Mouse (Mus musculus) megakaryocyte, embryonic 14.5 days (primary cell): Measurements from ENCODE around the gene Prkaa2. TPM values are rescaled to one million over a fixed set of nuclear protein-coding genes. Genes with fewer than 3 reads are reported as not detected.

Source experiments
- H3K27me3 ChIP-seq: replicated peaks from 2 replicates; pipeline ENCODE3; 2012; ENCODE audit warnings: inconsistent platforms
- H3K36me3 ChIP-seq: replicated peaks from 2 replicates; pipeline ENCODE3; 2012; ENCODE audit warnings: low read length, inconsistent platforms, mixed read lengths
- H3K4me1 ChIP-seq: 2 replicates; pipeline ENCODE4 v1.6.1; 2012; ENCODE audit warnings: inconsistent platforms
- H3K4me3 ChIP-seq: replicated peaks from 2 replicates; pipeline ENCODE3; 2012; ENCODE audit warnings: moderate library complexity, mild to moderate bottlenecking, inconsistent platforms
- H3K9me3 ChIP-seq: 2 replicates; pipeline ENCODE4 v1.6.1; 2012; ENCODE audit warnings: inconsistent platforms
- FLI1 ChIP-seq: IDR thresholded peaks from 2 replicates; pipeline ENCODE4 v1.6.1; 2012; ENCODE audit warnings: low read length, inconsistent platforms, mixed read lengths
- GATA1 ChIP-seq: IDR thresholded peaks from 3 replicates; pipeline ENCODE4 v1.6.1; 2012; ENCODE audit warnings: mixed read lengths, low read length, inconsistent platforms, borderline replicate concordance
- polyA plus RNA-seq: library from polyadenylated mRNA; stranded (reverse); fragments of >175 nt; gene quantifications from 2 replicates; pipeline ENCODE4 v1.2.3, GENCODE M21; 2012; ENCODE audit warnings: low replicate concordance; ENCODE audit not compliant: insufficient read depth

Prkaa2 gene
- polyA plus RNA-seq, 1 experiment, result 0.02 TPM

GRCm38 (mm10) chr4:105151911-105152690 is 42.4 kb upstream of the Prkaa2 start:
- no peak for TF ChIP-seq GATA1
- no peak for TF ChIP-seq FLI1
- Histone ChIP-seq H3K36me3 (no peaks in the 10 kb centered on the region), H3K9me3 (no peaks in the 10 kb centered on the region), H3K4me1 (peaks cover 4% of the 10 kb centered on the region; the same call in 1 of the 2 replicates), H3K4me3 (no peak overlapping the region), H3K27me3 (peaks cover 8% of the 10 kb centered on the region)

- H3K36me3 ChIP-seq, result no peaks in the 10 kb centered on the region
- peaks cover 4% of the 10 kb centered on the region; the same call in 1 of the 2 replicates for H3K4me1 ChIP-seq
- H3K9me3 ChIP-seq, result no peaks in the 10 kb centered on the region; the same call in 1 of the 2 replicates
- H3K4me3 ChIP-seq, result no peak overlapping the region
- peaks cover 2% of the 10 kb centered on the region for H3K27me3 ChIP-seq
- TF ChIP-seq FLI1 (no peak), GATA1 (no peak)
Observed at GRCm38 (mm10) chr4:105149492-105149891, 39.8 kb upstream of the Prkaa2 start.

DNA sequence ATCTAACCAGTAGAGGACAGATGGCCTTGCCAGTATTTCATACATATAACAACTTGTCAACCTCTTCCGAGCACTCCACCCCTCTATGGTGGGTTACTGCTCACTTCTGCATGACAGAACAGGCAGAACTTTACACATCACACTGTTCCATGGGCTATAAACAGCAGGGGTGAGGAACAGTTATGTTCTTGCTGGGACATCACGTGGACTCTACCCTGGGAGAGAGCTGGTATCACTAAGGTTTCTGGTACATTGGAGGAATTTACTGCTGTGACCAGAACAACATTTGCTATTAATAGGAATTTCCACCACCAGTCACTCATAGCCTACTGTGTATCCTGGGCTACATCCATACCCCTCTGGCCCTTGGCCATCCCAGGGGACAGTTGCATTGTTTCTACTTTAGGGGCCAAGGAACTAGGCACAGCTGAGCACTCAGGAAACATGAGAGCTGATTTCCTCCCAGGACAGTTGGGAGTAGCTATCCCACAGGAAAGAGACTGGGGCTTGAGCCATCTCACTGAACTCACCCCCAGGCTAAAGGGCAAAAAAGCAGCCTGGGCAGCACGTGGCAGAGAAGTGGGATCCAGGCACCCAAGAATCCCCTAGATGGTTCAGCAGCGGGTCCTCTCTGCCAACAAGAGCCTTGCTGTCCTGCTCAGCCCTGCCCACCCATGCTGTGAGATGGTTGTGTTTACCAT is 23.8 kb upstream of the Prkaa2 start:
- Histone ChIP-seq H3K27me3 (peaks cover 7% of the 10 kb centered on the region), H3K4me3 (no peak overlapping the region)
- no peak for TF ChIP-seq FLI1
- TF ChIP-seq GATA1, result no peak

DNA sequence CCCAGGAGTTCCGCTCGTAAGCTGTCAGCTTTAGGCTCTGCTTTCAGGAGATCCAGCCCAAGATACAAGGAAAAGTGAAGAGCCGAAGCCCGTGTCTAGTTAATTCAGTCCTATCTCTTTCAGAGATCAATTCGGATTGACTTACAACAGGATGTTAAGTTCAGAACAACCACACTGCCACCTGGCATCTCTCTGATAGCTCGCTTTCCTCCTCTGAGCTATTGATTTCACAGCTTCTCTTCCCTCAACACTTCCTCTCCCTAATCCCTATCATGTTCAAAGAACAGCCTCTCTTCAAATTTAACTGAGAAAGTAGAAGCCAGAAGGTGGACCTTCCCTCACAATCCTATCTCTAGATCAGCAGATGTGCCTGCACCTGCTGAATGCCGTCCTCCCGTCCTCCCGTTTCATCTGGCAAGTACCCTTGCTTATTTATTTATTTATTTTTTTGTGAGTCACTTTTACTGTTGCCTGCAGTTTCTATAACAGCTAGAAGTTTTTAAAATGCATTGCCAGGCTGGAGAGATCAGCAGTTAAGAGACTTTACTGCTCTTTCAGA is 22.1 kb upstream of the Prkaa2 start:
- Histone ChIP-seq H3K9me3 (peaks cover 5% of the 10 kb centered on the region), H3K4me1 (no peaks in the 10 kb centered on the region), H3K4me3 (no peak overlapping the region), H3K27me3 (peaks cover 9% of the 10 kb centered on the region), H3K36me3 (no peaks in the 10 kb centered on the region)
- TF ChIP-seq FLI1 (no peak), GATA1 (no peak)

More for the DNA sequence above, 23.8 kb upstream of the Prkaa2 start:
- H3K9me3 ChIP-seq, result no peaks in the 10 kb centered on the region
- H3K36me3 ChIP-seq, result no peaks in the 10 kb centered on the region
- no peaks in the 10 kb centered on the region for H3K4me1 ChIP-seq

- H3K36me3 ChIP-seq, result no peaks in the 10 kb centered on the region
- H3K4me3 ChIP-seq, result no peak overlapping the region
- peaks cover 7% of the 10 kb centered on the region for H3K27me3 ChIP-seq
- H3K4me1 ChIP-seq, result no peaks in the 10 kb centered on the region
- peaks cover 7% of the 10 kb centered on the region for H3K9me3 ChIP-seq
- TF ChIP-seq FLI1 (no peak), GATA1 (no peak)
Observed at GRCm38 (mm10) chr4:105129212-105129611, 19.5 kb upstream of the Prkaa2 start.

DNA sequence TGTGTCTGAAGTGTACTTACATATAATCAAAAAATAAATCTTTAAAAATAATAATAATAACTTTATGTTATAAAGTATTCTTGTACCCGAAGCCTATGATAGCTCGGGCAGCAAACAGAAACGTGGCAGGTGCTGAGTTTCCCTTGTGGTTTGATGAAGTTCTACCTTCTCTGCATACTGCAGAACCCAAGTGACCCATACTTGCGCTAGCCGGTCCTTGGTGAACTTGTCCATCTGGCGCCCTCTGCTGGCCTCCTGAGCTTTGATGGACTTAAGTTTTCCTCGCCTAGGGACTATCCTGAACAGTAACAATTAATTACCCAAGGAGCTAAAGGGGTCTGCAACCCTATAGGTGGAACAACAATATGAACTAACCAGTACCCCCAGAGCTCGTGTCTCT is 12.7 kb upstream of the Prkaa2 start:
- Histone ChIP-seq H3K4me1 (peaks cover 13% of the 10 kb centered on the region), H3K9me3 (peaks cover 7% of the 10 kb centered on the region), H3K27me3 (peaks cover 9% of the 10 kb centered on the region), H3K4me3 (no peak overlapping the region), H3K36me3 (no peaks in the 10 kb centered on the region)
- TF ChIP-seq GATA1, result no peak
- TF ChIP-seq FLI1, result no peak

DNA sequence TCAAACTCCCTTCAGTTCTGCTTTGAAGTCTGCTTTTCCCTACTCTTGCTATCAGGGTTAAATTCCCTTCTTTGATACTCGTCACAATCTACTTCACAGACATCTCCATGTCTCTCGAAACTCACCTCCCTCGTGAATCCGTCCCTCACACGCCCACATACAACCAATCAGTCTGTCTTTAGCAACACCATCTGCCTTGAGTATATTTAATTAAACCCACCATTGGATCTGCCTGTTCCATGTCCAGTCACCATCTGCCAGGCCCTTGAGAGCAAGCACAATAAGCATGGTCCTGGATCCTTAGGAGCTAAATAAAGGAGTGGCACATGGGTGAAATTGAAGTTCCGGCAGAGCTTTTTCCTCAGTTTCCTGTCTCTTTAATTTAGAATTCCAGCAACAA is 11.4 kb upstream of the Prkaa2 start:
- Histone ChIP-seq H3K4me1 (peaks cover 13% of the 10 kb centered on the region), H3K9me3 (no peaks in the 10 kb centered on the region), H3K36me3 (no peaks in the 10 kb centered on the region), H3K27me3 (peaks cover 7% of the 10 kb centered on the region), H3K4me3 (no peak overlapping the region)
- TF ChIP-seq GATA1, result no peak
- TF ChIP-seq FLI1, result no peak

DNA sequence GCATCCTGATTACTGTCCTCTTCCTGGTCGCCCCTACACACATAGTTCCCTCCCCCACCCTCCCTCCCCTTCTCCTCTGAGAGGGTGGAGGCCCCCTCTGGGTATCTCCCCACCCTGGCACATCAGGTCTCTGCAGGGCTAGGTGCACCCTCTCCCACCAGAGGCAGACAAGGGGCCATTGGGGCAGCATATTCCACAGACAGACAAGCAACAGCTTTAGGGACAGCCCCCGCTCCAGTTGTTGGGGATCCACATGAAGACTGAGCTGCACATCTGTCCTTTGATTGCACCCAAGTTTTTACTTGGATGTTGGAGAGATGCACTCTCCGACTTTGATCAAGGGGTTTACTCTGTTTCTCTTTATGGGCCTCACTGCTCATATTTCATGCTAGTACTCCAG is 3.8 kb upstream of the Prkaa2 start:
- Histone ChIP-seq H3K4me1 (peaks cover 25% of the 10 kb centered on the region), H3K9me3 (no peaks in the 10 kb centered on the region), H3K27me3 (peaks cover 33% of the 10 kb centered on the region), H3K4me3 (no peak overlapping the region), H3K36me3 (no peaks in the 10 kb centered on the region)
- TF ChIP-seq GATA1, result no peak
- TF ChIP-seq FLI1, result no peak

- Histone ChIP-seq H3K27me3 (peaks cover 37% of the 10 kb centered on the region), H3K36me3 (no peaks in the 10 kb centered on the region), H3K4me1 (peaks cover 21% of the 10 kb centered on the region), H3K4me3 (no peak overlapping the region), H3K9me3 (no peaks in the 10 kb centered on the region)
- TF ChIP-seq FLI1 (no peak), GATA1 (no peak)
Observed at GRCm38 (mm10) chr4:105113042-105113441, 3.4 kb upstream of the Prkaa2 start.

DNA sequence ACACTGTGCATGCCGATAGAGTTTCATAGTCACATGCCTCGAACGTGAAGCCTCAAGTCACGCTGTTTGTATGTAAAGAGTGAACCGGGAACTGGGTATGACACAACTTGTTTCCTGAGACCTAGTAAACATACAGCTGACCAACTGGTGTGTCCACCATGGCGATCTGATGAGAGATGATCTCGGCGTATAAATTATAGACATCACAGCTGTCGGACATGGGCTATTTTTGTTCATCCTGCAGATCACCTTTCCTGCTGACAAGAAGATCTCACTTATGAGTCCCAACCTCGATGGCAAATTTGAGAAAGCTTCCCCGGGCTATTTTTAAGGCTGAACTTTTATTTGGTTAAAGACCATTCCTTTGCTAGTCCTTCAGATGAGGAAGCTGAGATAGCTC is 2.1 kb upstream of the Prkaa2 start:
- Histone ChIP-seq H3K36me3 (no peaks in the 10 kb centered on the region), H3K4me1 (peaks cover 18% of the 10 kb centered on the region), H3K4me3 (no peak overlapping the region), H3K27me3 (peaks cover 47% of the 10 kb centered on the region), H3K9me3 (no peaks in the 10 kb centered on the region)
- TF ChIP-seq GATA1 (no peak), FLI1 (no peak)
